Mouse (Mus musculus) adrenal gland, postnatal 25 days (tissue): ENCODE results near the gene Defb29. TPM values are rescaled to one million over a fixed set of nuclear protein-coding genes. Genes with fewer than 3 reads are reported as not detected.

Source experiments
- DNase-seq: peaks from one replicate; pipeline ENCODE4 v3.0.0; 2021; ENCODE audit warnings: mixed read lengths
- total RNA-seq: library from RNA; stranded (reverse); gene quantifications from 2 replicates; pipeline ENCODE4 v1.2.3, GENCODE M21; 2021

Gene Defb29
- total RNA-seq, 1 experiment from 2014 or later: not detected

DNA sequence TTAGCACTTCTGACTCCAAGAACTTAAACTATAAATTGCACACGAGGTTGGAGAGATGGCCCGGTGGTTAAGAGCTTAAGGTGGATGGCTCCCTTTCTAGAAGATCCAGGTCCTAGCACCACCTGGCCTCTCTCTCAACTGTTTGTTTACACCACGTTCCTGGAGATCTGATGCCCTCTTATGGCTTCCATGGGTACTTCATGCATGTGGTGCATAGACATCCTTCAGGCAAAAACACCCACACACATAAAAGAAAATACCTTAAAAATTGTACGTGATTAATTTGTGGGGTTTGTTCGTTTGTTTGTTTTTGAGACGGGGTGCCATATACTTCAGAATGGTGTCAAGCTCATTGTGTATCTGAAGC lies 39.1 kb downstream of the Defb29 start:
- no peak for DNase-seq

- no peak for DNase-seq
These were observed 39.6 kb downstream of the Defb29 start for GRCm38 (mm10) chr2:152500204-152500862.

DNA sequence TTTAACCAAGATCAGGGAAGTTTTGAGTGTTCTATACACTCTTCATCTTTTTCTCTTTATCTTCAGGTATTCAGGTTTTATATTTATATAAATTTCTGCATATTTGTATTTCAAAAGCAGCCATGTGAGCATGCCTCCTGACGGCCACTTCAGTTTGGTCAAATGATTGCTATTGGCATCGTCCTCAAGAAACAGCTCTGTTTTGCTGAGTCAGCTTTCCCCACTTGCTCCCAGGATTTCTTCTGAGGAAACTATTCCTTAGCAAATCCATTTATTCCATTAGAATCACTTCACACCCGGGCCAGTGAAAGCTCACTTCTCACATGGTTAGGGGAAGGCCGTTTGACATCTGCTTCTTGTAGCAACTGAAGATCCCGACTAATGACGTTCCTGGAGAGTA lies 41.9 kb downstream of the Defb29 start:
- DNase-seq: no peak

- DNase-seq: no peak
These were observed 46.7 kb downstream of the Defb29 start for GRCm38 (mm10) chr2:152493151-152493550.

DNA sequence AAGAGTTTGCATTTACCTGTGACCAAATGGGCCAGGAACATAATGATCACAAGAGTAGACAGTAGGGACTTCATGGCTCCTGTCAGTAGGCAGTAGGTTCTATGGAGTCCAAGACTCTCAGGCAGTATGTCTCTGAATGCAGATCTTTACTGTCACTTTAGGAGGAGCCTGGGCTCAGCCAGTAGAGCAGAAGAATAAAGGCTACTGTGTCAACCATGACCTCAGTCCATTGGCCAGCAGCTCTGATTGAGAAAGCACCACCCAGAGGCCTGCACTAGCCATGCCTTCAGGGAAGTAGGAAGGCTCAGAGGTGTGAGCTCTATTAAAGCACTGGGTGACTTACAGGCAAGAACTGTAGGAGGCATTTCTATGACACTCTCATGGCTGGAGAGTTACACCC lies 49.9 kb downstream of the Defb29 start, which contains the start of gene Defb22:
TSS of gene Defb22 (minus strand) at position 101 of the 400 bp plus-strand sequence.
- DNase-seq: no peak

Other genes with a start within 250 kb of the Defb29 start
- gene Tbc1d20, start 246.3 kb downstream of the Defb29 start, total RNA-seq: 117 and 119 TPM in 2 replicates
- 113 and 126 TPM in 2 replicates for gene Rbck1, start 207.4 kb downstream of the Defb29 start, total RNA-seq
- gene Trib3, start 196.1 kb downstream of the Defb29 start, total RNA-seq: 10.6 and 19.7 TPM in 2 replicates
- gene Nrsn2, start 163.5 kb downstream of the Defb29 start, total RNA-seq: 2.1 and 3.2 TPM in 2 replicates
- 17.0 and 22.8 TPM in 2 replicates for gene Sox12, start 142.0 kb downstream of the Defb29 start, total RNA-seq
- 7.6 and 8.3 TPM in 2 replicates for gene Zcchc3, start 125.1 kb downstream of the Defb29 start, total RNA-seq
- gene 6820408C15Rik, start 124.5 kb downstream of the Defb29 start, total RNA-seq: not detected in 2 replicates
- gene Defb23, start 75.5 kb downstream of the Defb29 start, total RNA-seq: not detected in 2 replicates
- gene Defb20, start 63.0 kb downstream of the Defb29 start, total RNA-seq: not detected in 2 replicates
- not detected in 2 replicates for gene Defb22, start 50.0 kb downstream of the Defb29 start, total RNA-seq
- gene Defb26, start 28.4 kb downstream of the Defb29 start, total RNA-seq: not detected in 2 replicates
- not detected in 2 replicates for gene Defb28, start 21.8 kb downstream of the Defb29 start, total RNA-seq
- not detected in 2 replicates for gene Gm17416, start 29.2 kb upstream of the Defb29 start, total RNA-seq
- gene Defb21, start 32.6 kb upstream of the Defb29 start, total RNA-seq: not detected in 2 replicates
- gene Defb19, start 40.2 kb upstream of the Defb29 start, total RNA-seq: 0.97 TPM in 1 of 2 replicates, not detected in the other
- gene Defb45, start 59.3 kb upstream of the Defb29 start, total RNA-seq: not detected in 2 replicates
- gene Defb36, start 64.2 kb upstream of the Defb29 start, total RNA-seq: 1.0 TPM in 1 of 2 replicates, not detected in the other
- gene Defb25, start 83.0 kb upstream of the Defb29 start, total RNA-seq: 2.5 TPM in 1 of 2 replicates, not detected in the other
- 8.1 and 9.0 TPM in 2 replicates for gene Rem1, start 86.9 kb upstream of the Defb29 start, total RNA-seq
- gene H13, start 129.4 kb upstream of the Defb29 start, total RNA-seq: 149 and 153 TPM in 2 replicates
- 34.2 and 37.9 TPM in 2 replicates for gene Mcts2, start 146.9 kb upstream of the Defb29 start, total RNA-seq
- gene Id1, start 196.2 kb upstream of the Defb29 start, total RNA-seq: 73.3 and 81.1 TPM in 2 replicates
- 4.2 and 4.3 TPM in 2 replicates for gene Cox4i2, start 214.1 kb upstream of the Defb29 start, total RNA-seq